Mouse (Mus musculus) forebrain, embryonic 15.5 days (tissue): ENCODE measurements around the gene Zfp772. TPM values are rescaled to one million over a fixed set of nuclear protein-coding genes. Genes with fewer than 3 reads are reported as not detected.
"Not testable (repeated sequence)": the region's sequence is repeated elsewhere in the genome, so short reads cannot be mapped to it uniquely, and the experiment has no call there.

Experiments used
- ATAC-seq: fragments of 200-750 bp; cut with Nextera tagmentation; replicated peaks from 2 replicates; pipeline ENCODE4 v1.8.0; 2017; ENCODE audit warnings: mild to moderate bottlenecking, moderate TSS enrichment, moderate library complexity
- H3K27ac ChIP-seq: fragments of 300-500 bp; sonication (generic); replicated peaks from 2 replicates; pipeline ENCODE4 v1.5.1; 2015; ENCODE audit warnings: mild to moderate bottlenecking, inconsistent platforms
- H3K27me3 ChIP-seq: fragments of 300-500 bp; sonication (generic); 2 replicates; pipeline ENCODE4 v1.6.1; 2015; ENCODE audit warnings: inconsistent platforms
- H3K36me3 ChIP-seq: fragments of 300-500 bp; sonication (generic); 2 replicates; pipeline ENCODE4 v1.6.1; 2015; ENCODE audit warnings: mild to moderate bottlenecking, inconsistent platforms
- H3K4me1 ChIP-seq: fragments of 300-500 bp; sonication (generic); 2 replicates; pipeline ENCODE4 v1.6.1; 2015; ENCODE audit warnings: inconsistent platforms
- H3K4me2 ChIP-seq: fragments of 300-500 bp; sonication (generic); replicated peaks from 2 replicates; pipeline ENCODE4 v1.6.1; 2015; ENCODE audit warnings: mild to moderate bottlenecking, inconsistent platforms
- H3K4me3 ChIP-seq: fragments of 300-500 bp; sonication (generic); 2 replicates; pipeline ENCODE4 v1.5.1; 2015; ENCODE audit warnings: mild to moderate bottlenecking, inconsistent platforms
- H3K9ac ChIP-seq: fragments of 300-500 bp; sonication (generic); replicated peaks from 2 replicates; pipeline ENCODE4 v1.6.1; 2015; ENCODE audit warnings: mild to moderate bottlenecking, inconsistent platforms
- H3K9me3 ChIP-seq: fragments of 300-500 bp; sonication (generic); 2 replicates; pipeline ENCODE4 v1.6.1; 2016; ENCODE audit warnings: inconsistent platforms
- WGBS: fragments of 180-500 bp; shearing (Covaris S2); methylation state at CpG from one replicate; pipeline ENCODE4 v1.1.7; 2015; ENCODE audit warnings: mixed read lengths; 5-methylcytosine and 5-hydroxymethylcytosine counted together
- polyA plus RNA-seq: library from polyadenylated mRNA; unstranded; fragments of >200 nt; fragmentation: Nextera tagmentation; extraction: Ambion mirVana; gene quantifications from 2 replicates; pipeline ENCODE4 v1.2.1, GENCODE M21; 2015

Zfp772 gene
- 8.9 and 9.1 TPM in 2 replicates for polyA plus RNA-seq

DNA sequence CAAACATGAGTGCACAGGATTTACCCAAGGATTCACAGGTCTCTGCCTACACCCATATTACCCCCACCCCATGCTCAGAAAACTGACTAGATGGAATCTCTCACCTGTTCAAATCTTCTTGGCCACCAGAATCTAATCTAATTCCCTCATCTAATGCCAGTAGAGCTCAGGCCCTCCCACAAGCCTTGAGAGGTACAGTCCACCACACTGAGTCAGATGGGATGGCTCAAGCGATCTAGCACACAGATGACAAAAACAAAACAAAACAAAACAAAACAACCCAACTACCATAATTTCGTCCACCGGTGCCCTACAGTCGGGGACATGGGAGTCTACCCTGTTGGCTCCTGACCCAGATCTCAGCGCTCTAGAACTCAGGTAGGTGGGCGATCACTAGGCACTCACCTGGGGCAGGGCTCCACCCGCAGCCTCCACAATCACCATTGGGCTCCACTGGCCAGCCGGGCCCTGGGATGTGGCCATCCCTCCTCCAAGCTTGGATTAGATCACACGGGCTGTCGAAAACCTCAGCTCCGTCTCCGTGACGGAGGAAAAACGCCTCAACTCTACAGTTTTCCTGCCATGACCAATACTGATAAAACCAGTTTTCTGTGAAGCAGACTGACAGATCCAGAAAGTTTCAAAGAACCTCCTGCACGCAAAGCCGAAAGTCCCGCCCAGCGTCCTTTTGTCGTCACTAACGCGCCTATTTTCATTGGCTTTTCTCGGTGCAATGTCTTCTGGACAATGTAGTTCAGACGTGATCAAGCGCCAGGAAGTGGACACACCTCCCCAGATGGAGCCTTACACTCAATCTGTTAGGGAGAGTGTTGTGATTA, at the start of gene Zfp772:
Gene Zfp772, minus strand, starts transcription at position 686 of the 839 bp plus-strand sequence.
- H3K4me3 ChIP-seq = peak within 1 kb of the TSS; percentile 48
- peak; percentile 67 for ATAC-seq
- peak within 1 kb of the TSS; percentile 66 for H3K4me2 ChIP-seq
- not testable (repeated sequence) for H3K9me3 ChIP-seq, H3K4me1 ChIP-seq, H3K27me3 ChIP-seq, H3K27ac ChIP-seq, H3K36me3 ChIP-seq
- peak within 1 kb of the TSS; percentile 32 for H3K9ac ChIP-seq
- 1% methylated on average over 24 of the region's 24 CpGs for WGBS

- H3K9ac ChIP-seq, H3K4me3 ChIP-seq, H3K27ac ChIP-seq, H3K36me3 ChIP-seq, H3K4me1 ChIP-seq, H3K4me2 ChIP-seq, H3K27me3 ChIP-seq, ATAC-seq, H3K9me3 ChIP-seq: not testable (repeated sequence)
- WGBS = no CpG with 5 or more reads among the region's 1 CpGs
Measured at GRCm38 (mm10) chr7:7247228-7247627, 37.4 kb upstream of the Zfp772 start, which contains the start of gene Vmn2r29. TSS of gene Vmn2r29 (minus strand) at chr7:7247328.

DNA sequence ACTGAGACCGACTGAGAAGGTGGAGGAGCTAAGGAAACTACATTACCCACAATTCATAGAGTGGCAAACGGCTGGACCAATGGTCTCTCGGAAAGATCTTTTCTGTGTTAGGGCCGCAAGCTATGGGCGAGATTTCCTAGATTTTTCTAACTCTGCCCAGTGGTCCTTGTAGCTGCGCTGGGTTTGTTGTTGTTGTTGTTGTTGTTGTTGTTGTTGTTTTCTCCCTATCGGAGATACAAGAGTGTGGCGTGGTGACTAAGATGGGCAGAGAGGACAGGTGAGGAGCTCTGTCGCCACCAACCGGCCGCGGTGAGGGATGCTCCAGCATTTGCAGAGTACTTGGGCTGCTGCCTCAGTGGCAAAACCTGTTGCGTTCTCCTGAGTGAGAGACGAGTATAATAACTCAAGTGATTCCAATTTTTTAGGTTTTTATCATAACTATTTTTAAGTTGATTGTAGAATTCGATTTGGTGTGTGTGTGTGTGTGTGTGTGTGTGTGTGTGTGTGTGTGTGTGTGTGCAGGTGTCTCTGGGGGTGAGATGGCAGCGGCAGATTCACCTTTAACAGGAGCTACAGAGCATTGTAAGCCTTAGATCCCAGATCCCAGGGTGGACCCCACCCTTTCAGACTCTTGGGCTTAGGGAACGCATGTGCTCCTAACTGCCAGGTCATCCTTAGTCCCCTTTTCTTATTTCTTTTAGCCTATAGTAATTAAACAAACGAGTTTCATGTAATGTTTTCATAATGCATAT, 21.4 kb downstream of the Zfp772 start:
- Histone ChIP-seq H3K36me3 (peaks cover 2% of the 10 kb centered on the region; the same call in 1 of the 2 replicates), H3K4me2 (peak overlapping the region; percentile 45), H3K4me1 (no peaks in the 10 kb centered on the region), H3K27ac (no peak overlapping the region), H3K9ac (peak overlapping the region; percentile 49), H3K27me3 (no peaks in the 10 kb centered on the region), H3K4me3 (peak overlapping the region; percentile 63), H3K9me3 (no peaks in the 10 kb centered on the region)
- 12% methylated on average over 18 of the region's 18 CpGs for WGBS
- ATAC-seq = peak; percentile 97

GRCm38 (mm10) chr7:7187417-7188190, 22.2 kb downstream of the Zfp772 start:
- WGBS = 39% methylated on average over 13 of the region's 13 CpGs
- Histone ChIP-seq H3K4me3 (peak overlapping the region; percentile 63), H3K36me3 (peaks cover 10% of the 10 kb centered on the region), H3K27ac (no peak overlapping the region), H3K4me2 (peak overlapping the region; percentile 45), H3K9me3 (no peaks in the 10 kb centered on the region), H3K9ac (peak overlapping the region; percentile 49; the same call in 1 of the 2 replicates), H3K27me3 (no peaks in the 10 kb centered on the region), H3K4me1 (no peaks in the 10 kb centered on the region)
- peak; percentile 47 for ATAC-seq

GRCm38 (mm10) chr7:7185897-7186296, 23.9 kb downstream of the Zfp772 start:
- Histone ChIP-seq H3K4me1 (no peaks in the 10 kb centered on the region), H3K9me3 (no peaks in the 10 kb centered on the region), H3K4me3 (no peak overlapping the region), H3K36me3 (peaks cover 27% of the 10 kb centered on the region), H3K4me2 (no peak overlapping the region), H3K27me3 (no peaks in the 10 kb centered on the region), H3K27ac (no peak overlapping the region), H3K9ac (no peak overlapping the region)
- no peak for ATAC-seq
- 94% methylated on average over 1 of the region's 1 CpGs for WGBS

DNA sequence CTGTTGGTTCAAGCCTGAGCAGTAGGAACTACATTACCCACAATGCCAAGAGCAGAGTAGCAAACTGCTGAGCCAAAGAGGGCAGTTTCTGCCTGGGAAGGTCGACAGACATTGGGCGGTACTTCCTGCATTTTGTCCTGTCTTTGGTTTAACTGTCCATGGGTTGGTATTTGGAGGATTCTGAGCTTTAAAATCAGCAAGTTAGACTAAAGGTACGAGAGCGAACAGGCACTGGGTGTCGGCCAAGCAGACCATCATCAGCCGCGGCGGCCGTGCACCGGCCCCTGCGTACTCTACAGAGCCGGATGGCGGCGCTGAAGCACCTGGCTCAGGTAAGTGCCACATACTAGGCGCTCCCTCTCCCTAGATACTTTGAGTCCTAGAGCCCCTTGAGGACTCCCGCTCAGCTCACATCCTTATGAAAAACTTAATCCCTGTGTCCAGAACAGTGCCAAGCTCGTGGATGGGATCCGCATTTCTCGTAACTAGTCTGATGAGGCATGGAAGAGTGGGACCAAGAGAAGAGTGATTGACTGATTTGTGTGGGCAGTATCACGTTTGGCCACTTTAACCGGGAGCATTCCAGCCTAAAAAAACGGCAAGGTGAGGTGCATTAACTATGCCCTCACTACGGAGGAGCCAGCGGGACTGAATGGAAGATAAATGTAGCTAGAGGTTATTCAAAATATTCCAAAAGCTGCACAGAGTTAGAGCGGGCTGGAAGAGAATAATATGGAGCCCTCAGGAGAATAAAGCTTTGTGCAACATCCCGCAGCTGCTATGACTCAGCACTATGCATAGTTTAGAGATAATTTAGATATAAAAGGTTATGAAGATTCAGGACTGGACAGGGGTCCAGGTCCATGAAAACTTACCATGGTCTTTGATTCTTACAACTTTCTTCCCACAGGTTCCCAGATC, 38.3 kb downstream of the Zfp772 start, which contains the start of gene Zfp418:
Gene Zfp418, plus strand, starts transcription at position 104 of the 921 bp plus-strand sequence.
- no peaks in the 10 kb centered on the region for H3K9me3 ChIP-seq
- H3K27ac ChIP-seq = peak within 1 kb of the TSS; percentile 52
- peak; percentile 97 for ATAC-seq
- peak within 1 kb of the TSS; percentile 56 for H3K4me3 ChIP-seq
- H3K9ac ChIP-seq = peak within 1 kb of the TSS; percentile 55
- WGBS = 1% methylated on average over 26 of the region's 26 CpGs
- H3K36me3 ChIP-seq = peaks cover 16% of the 10 kb centered on the region
- peaks cover 7% of the 10 kb centered on the region for H3K4me1 ChIP-seq
- H3K4me2 ChIP-seq = peak within 1 kb of the TSS; percentile 66
- no peaks in the 10 kb centered on the region for H3K27me3 ChIP-seq

Other genes starting within 250 kb of the Zfp772 start
- not detected in 2 replicates for gene Aurkc, start 214.7 kb downstream of the Zfp772 start, polyA plus RNA-seq
- gene Zfp954, start 88.5 kb downstream of the Zfp772 start, polyA plus RNA-seq = 25.1 and 26.5 TPM in 2 replicates
- gene Zfp773, start 73.2 kb downstream of the Zfp772 start, polyA plus RNA-seq = 17.4 and 17.5 TPM in 2 replicates
- 3.6 and 4.1 TPM in 2 replicates for gene Zfp418, start 38.7 kb downstream of the Zfp772 start, polyA plus RNA-seq
- gene Vmn2r29, start 37.3 kb upstream of the Zfp772 start, polyA plus RNA-seq = 0.61 and 1.5 TPM in 2 replicates
- 7.0 and 8.3 TPM in 2 replicates for gene Gm45844, start 68.3 kb upstream of the Zfp772 start, polyA plus RNA-seq
- gene Clcn4, start 90.9 kb upstream of the Zfp772 start, polyA plus RNA-seq = 173 and 183 TPM in 2 replicates
- gene Vmn2r30, start 127.6 kb upstream of the Zfp772 start, polyA plus RNA-seq = not detected in 2 replicates
- gene Gm45783, start 164.6 kb upstream of the Zfp772 start, polyA plus RNA-seq = not detected in 2 replicates
- not detected in 2 replicates for gene Vmn2r31, start 189.7 kb upstream of the Zfp772 start, polyA plus RNA-seq